In the genomic region with DNA sequence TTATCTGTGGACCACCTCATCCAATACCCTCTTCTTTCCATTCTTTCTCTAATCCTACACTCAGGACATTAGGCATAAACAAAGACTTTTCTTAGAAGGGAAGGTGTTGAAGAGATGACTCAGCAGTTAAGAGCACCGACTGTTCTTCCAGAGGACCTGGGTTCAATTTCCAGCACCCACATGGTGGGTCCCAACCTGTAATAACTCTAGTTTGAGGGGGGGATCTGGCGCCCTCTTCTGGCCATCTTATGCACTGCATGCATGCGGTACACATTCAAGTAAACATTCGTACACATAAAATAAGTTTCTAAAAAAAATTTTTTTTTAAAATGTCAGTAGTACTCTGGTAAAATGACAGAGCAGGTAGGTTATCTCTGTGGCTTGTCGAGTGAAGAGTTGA, we compare ENCODE assay signal across 13 mouse cellular contexts.
A peak's percentile ranks its signal among the peaks of the same experiment; 100 is the strongest.
DNase-seq lines count a peak whose midpoint lies in the region; ATAC-seq and TF ChIP-seq lines count a peak whose summit lies in the region.
"Had no signal": no experiment of that assay in that cellular context is flagged by ENCODE, and none has a peak within 500 bp of the region (broad histone marks: within the 10 kb centered on the region; RNA-seq: fewer than 3 reads in every experiment).

No protein-coding gene starts in this region.

- no peaks in the 10 kb centered on the region for H3K79me2 ChIP-seq in MEL (ENCODE audit: control insufficient read depth, insufficient read depth, low read length, poor library complexity)

- no peak overlapping the region for H3K4me2 ChIP-seq in intestine, postnatal 0 days (replicated peaks; ENCODE audit: low read depth)
- no peak overlapping the region for H3K4me2 ChIP-seq in intestine, embryonic 16.5 days (ENCODE audit: low read depth, low read length)
- no peak overlapping the region for H3K4me2 ChIP-seq in midbrain, postnatal 0 days (ENCODE audit: low read depth, low read length, poor library complexity, severe bottlenecking)
- H3K4me2 ChIP-seq in midbrain, embryonic 16.5 days (ENCODE audit: low read length), result no peak overlapping the region
- H3K4me2 ChIP-seq in neural tube, embryonic 15.5 days, result peak overlapping the region; percentile 60; the same call in 1 of the 2 replicates
- H3K4me2 ChIP-seq: forebrain, embryonic 13.5 days; heart, embryonic 12.5 days; lung, embryonic 15.5 days had no signal

- WGBS in intestine, postnatal 0 days, result 78% methylated on average over 5 of the region's 5 CpGs
- 77% methylated on average over 5 of the region's 5 CpGs for WGBS in intestine, embryonic 16.5 days
- WGBS in midbrain, postnatal 0 days, result 84% methylated on average over 5 of the region's 5 CpGs
- 84% methylated on average over 5 of the region's 5 CpGs for WGBS in midbrain, embryonic 16.5 days
- WGBS in neural tube, embryonic 15.5 days, result 84% methylated on average over 5 of the region's 5 CpGs

- no peak for TF ChIP-seq POLR2A in MEL (IDR thresholded peaks at IDR 0.05; ENCODE audit: control insufficient read depth in 1 of 2, insufficient read depth in 1 of 2, low read depth in 1 of 2, low read length in 2 of 2, poor library complexity in 1 of 2)

- no peak for TF ChIP-seq RAD21 in MEL (IDR thresholded peaks at IDR 0.05; ENCODE audit: low read depth, low read length)

- DNase-seq in midbrain, postnatal 0 days (ENCODE audit: low spot score), result no peak
- DNase-seq in MEL (ENCODE audit: low read depth, low spot score), result no peak
- DNase-seq in gastrocnemius, postnatal 4 days (ENCODE audit: low spot score in 2 of 2), result no peak
- no peak for DNase-seq in ovary, postnatal 10 days (ENCODE audit: low spot score)
- DNase-seq: right cerebral cortex, postnatal 14 days had no signal

- TF ChIP-seq EP300 in MEL (IDR thresholded peaks at IDR 0.05; ENCODE audit: low read depth in 1 of 2, low read length in 2 of 2), result no peak

- H3K4me1 ChIP-seq in intestine, postnatal 0 days (replicated peaks; ENCODE audit: control insufficient read depth, insufficient read depth, low read length), result no peaks in the 10 kb centered on the region
- H3K4me1 ChIP-seq in intestine, embryonic 16.5 days (ENCODE audit: control insufficient read depth, insufficient read depth, low read length), result peaks cover 12% of the 10 kb centered on the region
- H3K4me1 ChIP-seq in midbrain, postnatal 0 days (ENCODE audit: insufficient read depth, low read length), result no peaks in the 10 kb centered on the region; the same call in 1 of the 2 replicates
- peaks cover 16% of the 10 kb centered on the region for H3K4me1 ChIP-seq in midbrain, embryonic 16.5 days (ENCODE audit: control insufficient read depth, insufficient read depth, low read length)
- H3K4me1 ChIP-seq in MEL (ENCODE audit: control insufficient read depth in 1 of 2, insufficient read depth in 2 of 2, low read length in 2 of 2), result no peaks in the 10 kb centered on the region
- H3K4me1 ChIP-seq in neural tube, embryonic 15.5 days, result peaks cover 12% of the 10 kb centered on the region

- H3K9ac ChIP-seq in intestine, postnatal 0 days (ENCODE audit: low read depth, low read length), result no peak overlapping the region
- no peak overlapping the region for H3K9ac ChIP-seq in intestine, embryonic 16.5 days (ENCODE audit: low read depth, low read length)
- no peak overlapping the region for H3K9ac ChIP-seq in midbrain, postnatal 0 days (replicated peaks; ENCODE audit: low read length, poor library complexity, severe bottlenecking)
- H3K9ac ChIP-seq in midbrain, embryonic 16.5 days (ENCODE audit: low read depth, low read length), result no peak overlapping the region
- H3K9ac ChIP-seq in MEL (ENCODE audit: control insufficient read depth, low read depth, low read length, poor library complexity, severe bottlenecking), result no peak overlapping the region
- no peak overlapping the region for H3K9ac ChIP-seq in neural tube, embryonic 15.5 days (replicated peaks)
- H3K9ac ChIP-seq: forebrain, embryonic 13.5 days; heart, embryonic 12.5 days; lung, embryonic 15.5 days had no signal

- H3K27me3 ChIP-seq in intestine, postnatal 0 days (replicated peaks; ENCODE audit: control insufficient read depth, insufficient read depth, low read length), result no peaks in the 10 kb centered on the region
- no peaks in the 10 kb centered on the region for H3K27me3 ChIP-seq in intestine, embryonic 16.5 days (replicated peaks; ENCODE audit: control insufficient read depth, insufficient read depth, low read length)
- H3K27me3 ChIP-seq in midbrain, postnatal 0 days (ENCODE audit: insufficient read depth, low read length), result no peaks in the 10 kb centered on the region
- no peaks in the 10 kb centered on the region for H3K27me3 ChIP-seq in midbrain, embryonic 16.5 days (ENCODE audit: control insufficient read depth, insufficient read depth, low read depth, low read length)
- no peaks in the 10 kb centered on the region for H3K27me3 ChIP-seq in MEL (ENCODE audit: control insufficient read depth in 1 of 2, insufficient read depth in 2 of 2, low read length in 2 of 2)
- H3K27me3 ChIP-seq in neural tube, embryonic 15.5 days (replicated peaks), result no peaks in the 10 kb centered on the region
- H3K27me3 ChIP-seq: forebrain, embryonic 13.5 days; heart, embryonic 12.5 days; lung, embryonic 15.5 days had no signal

- no peak overlapping the region for H3K27ac ChIP-seq in intestine, postnatal 0 days (ENCODE audit: low read depth, low read length)
- H3K27ac ChIP-seq in intestine, embryonic 16.5 days (ENCODE audit: low read length), result no peak overlapping the region
- H3K27ac ChIP-seq in midbrain, postnatal 0 days (ENCODE audit: low read depth, low read length), result no peak overlapping the region
- H3K27ac ChIP-seq in midbrain, embryonic 16.5 days (ENCODE audit: low read length), result no peak overlapping the region
- H3K27ac ChIP-seq in MEL (ENCODE audit: control insufficient read depth, low read depth, low read length), result no peak overlapping the region
- H3K27ac ChIP-seq in neural tube, embryonic 15.5 days (replicated peaks), result peak overlapping the region; percentile 88; the same call in 1 of the 2 replicates
- H3K27ac ChIP-seq: forebrain, embryonic 13.5 days; lung, embryonic 15.5 days had no signal

- H3K36me3 ChIP-seq in intestine, postnatal 0 days (ENCODE audit: control insufficient read depth, insufficient read depth), result no peaks in the 10 kb centered on the region
- H3K36me3 ChIP-seq in intestine, embryonic 16.5 days (ENCODE audit: control insufficient read depth, insufficient read depth, low read length), result no peaks in the 10 kb centered on the region
- H3K36me3 ChIP-seq in midbrain, postnatal 0 days (ENCODE audit: insufficient read depth, low read length), result no peaks in the 10 kb centered on the region
- H3K36me3 ChIP-seq in midbrain, embryonic 16.5 days (ENCODE audit: control insufficient read depth, insufficient read depth, low read length), result no peaks in the 10 kb centered on the region
- H3K36me3 ChIP-seq in MEL (ENCODE audit: control insufficient read depth in 1 of 2, insufficient read depth in 2 of 2, low read length in 2 of 2), result no peaks in the 10 kb centered on the region
- H3K36me3 ChIP-seq in neural tube, embryonic 15.5 days, result no peaks in the 10 kb centered on the region
- H3K36me3 ChIP-seq: heart, embryonic 12.5 days; lung, embryonic 15.5 days had no signal

- no peak for ATAC-seq in intestine, postnatal 0 days
- ATAC-seq in intestine, embryonic 16.5 days, result no peak
- no peak for ATAC-seq in midbrain, postnatal 0 days (ENCODE audit: low FRiP score)
- no peak for ATAC-seq in midbrain, embryonic 16.5 days
- no peak for ATAC-seq in neural tube, embryonic 15.5 days (ENCODE audit: low FRiP score)
- ATAC-seq: forebrain, embryonic 13.5 days had no signal

- no peaks in the 10 kb centered on the region for H3K9me3 ChIP-seq in intestine, postnatal 0 days (ENCODE audit: control insufficient read depth)
- no peaks in the 10 kb centered on the region for H3K9me3 ChIP-seq in intestine, embryonic 16.5 days (ENCODE audit: control insufficient read depth, low read length)
- no peaks in the 10 kb centered on the region for H3K9me3 ChIP-seq in midbrain, postnatal 0 days (ENCODE audit: low read length)
- H3K9me3 ChIP-seq in midbrain, embryonic 16.5 days (replicated peaks; ENCODE audit: control insufficient read depth, low read length, poor library complexity, severe bottlenecking), result no peaks in the 10 kb centered on the region
- no peaks in the 10 kb centered on the region for H3K9me3 ChIP-seq in MEL (replicated peaks; ENCODE audit: insufficient read depth, low read length)
- H3K9me3 ChIP-seq in neural tube, embryonic 15.5 days (replicated peaks), result no peaks in the 10 kb centered on the region
- H3K9me3 ChIP-seq: forebrain, embryonic 13.5 days; lung, embryonic 15.5 days had no signal

- H3K4me3 ChIP-seq in intestine, postnatal 0 days (ENCODE audit: low read depth, low read length), result no peak overlapping the region
- no peak overlapping the region for H3K4me3 ChIP-seq in intestine, embryonic 16.5 days (ENCODE audit: low read length)
- H3K4me3 ChIP-seq in midbrain, postnatal 0 days (ENCODE audit: low read depth, low read length), result no peak overlapping the region
- no peak overlapping the region for H3K4me3 ChIP-seq in midbrain, embryonic 16.5 days (ENCODE audit: low read depth, low read length)
- H3K4me3 ChIP-seq in MEL (ENCODE audit: control insufficient read depth in 1 of 2, insufficient read depth in 1 of 2, low read depth in 2 of 2, low read length in 2 of 2), result no peak overlapping the region
- no peak overlapping the region for H3K4me3 ChIP-seq in neural tube, embryonic 15.5 days (replicated peaks)
- H3K4me3 ChIP-seq: forebrain, embryonic 13.5 days; heart, embryonic 12.5 days; lung, embryonic 15.5 days; myocyte had no signal

- peak; percentile 61 for TF ChIP-seq CTCF in intestine, postnatal 0 days (IDR thresholded peaks at IDR 0.05; ENCODE audit: low read depth)
- TF ChIP-seq CTCF in midbrain, postnatal 0 days (IDR thresholded peaks at IDR 0.05), result peak; percentile 63
- TF ChIP-seq CTCF in MEL (IDR thresholded peaks at IDR 0.05 in 2 of 3, conservative IDR thresholded peaks at IDR 0.05 in 1 of 3; ENCODE audit: control insufficient read depth in 1 of 3, insufficient read depth in 1 of 3, low read depth in 2 of 3, low read length in 3 of 3, poor library complexity in 1 of 3, severe bottlenecking in 1 of 3), result peak; percentile 5 to 27 (median 25); a peak in 5 of 6 replicates

TF ChIP-seq in MEL, 35 proteins besides CTCF, POLR2A, EP300 and RAD21 (continues in another document):
- TF ChIP-seq JUND (IDR thresholded peaks at IDR 0.05; ENCODE audit: low read depth, low read length), result no peak
- TF ChIP-seq NELFE (IDR thresholded peaks at IDR 0.05; ENCODE audit: low read depth, low read length), result no peak
- TF ChIP-seq MAX (IDR thresholded peaks at IDR 0.05; ENCODE audit: low read length), result no peak
- no peak for TF ChIP-seq CHD1 (IDR thresholded peaks at IDR 0.05; ENCODE audit: low read depth, low read length)
- TF ChIP-seq MAZ (IDR thresholded peaks at IDR 0.05; ENCODE audit: low read depth, low read length), result no peak
- no peak for TF ChIP-seq SMC3 (IDR thresholded peaks at IDR 0.05; ENCODE audit: low read depth, low read length)
- no peak for TF ChIP-seq MAFK (IDR thresholded peaks at IDR 0.05; ENCODE audit: borderline replicate concordance, low read depth, low read length)
- TF ChIP-seq ZNF384 (IDR thresholded peaks at IDR 0.05; ENCODE audit: low read depth, low read length), result no peak
- TF ChIP-seq ETS1 (IDR thresholded peaks at IDR 0.05; ENCODE audit: low read depth, low read length), result no peak
